Mouse (Mus musculus) right cerebral cortex, postnatal 25 days (tissue): ENCODE data around the gene Ceacam18.
A peak's percentile ranks its signal among the peaks of the same experiment; 100 is the strongest.
"Not testable (repeated sequence)": the region's sequence is repeated elsewhere in the genome, so short reads cannot be mapped to it uniquely, and the experiment has no call there.

Experiments
- DNase-seq: peaks from one replicate; pipeline ENCODE4 v3.0.0; 2022

Ceacam18 gene

DNA sequence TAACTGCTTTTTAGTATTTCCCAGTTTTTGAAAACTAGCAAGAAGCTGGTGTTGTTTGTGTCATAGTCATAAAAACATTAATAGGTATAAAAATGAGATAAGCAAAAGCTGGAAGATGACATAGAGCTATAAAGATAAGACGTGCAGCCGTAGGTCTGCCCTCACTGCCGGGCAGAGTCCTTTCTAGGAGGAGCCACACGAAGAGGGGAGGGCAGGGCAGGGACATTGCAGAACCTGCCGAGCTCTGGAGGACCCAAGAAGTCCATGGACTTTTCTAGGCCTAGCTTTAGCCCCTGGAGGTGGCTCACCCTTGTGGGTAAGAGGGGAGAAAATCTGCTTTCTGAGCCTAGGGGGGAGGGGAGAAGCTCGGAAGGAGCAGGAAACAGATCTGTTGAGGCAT lies at the start of gene Ceacam18:
Gene Ceacam18, plus strand, starts transcription at position 208 of the 400 bp plus-strand sequence.
- no peak for DNase-seq

DNA sequence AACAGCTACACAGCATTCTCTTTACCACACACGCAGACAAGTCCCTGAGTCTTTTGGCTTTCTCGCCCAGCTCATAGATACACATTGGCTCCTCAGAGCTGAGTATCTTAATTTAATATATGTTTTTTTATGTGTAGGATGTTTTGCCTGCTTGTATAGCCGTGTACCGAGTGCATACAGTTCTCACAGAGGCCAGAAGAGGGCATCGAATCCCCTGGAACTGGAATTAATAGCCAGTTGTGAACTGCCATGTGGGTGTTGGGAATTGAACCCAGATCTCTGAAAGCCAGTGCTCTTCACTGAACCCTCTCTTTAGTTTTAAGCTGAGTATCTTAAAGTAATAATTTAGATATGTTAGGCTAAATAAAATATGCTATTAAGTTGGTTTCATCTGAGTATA lies 49.7 kb upstream of the Ceacam18 start:
- no peak for DNase-seq

DNA sequence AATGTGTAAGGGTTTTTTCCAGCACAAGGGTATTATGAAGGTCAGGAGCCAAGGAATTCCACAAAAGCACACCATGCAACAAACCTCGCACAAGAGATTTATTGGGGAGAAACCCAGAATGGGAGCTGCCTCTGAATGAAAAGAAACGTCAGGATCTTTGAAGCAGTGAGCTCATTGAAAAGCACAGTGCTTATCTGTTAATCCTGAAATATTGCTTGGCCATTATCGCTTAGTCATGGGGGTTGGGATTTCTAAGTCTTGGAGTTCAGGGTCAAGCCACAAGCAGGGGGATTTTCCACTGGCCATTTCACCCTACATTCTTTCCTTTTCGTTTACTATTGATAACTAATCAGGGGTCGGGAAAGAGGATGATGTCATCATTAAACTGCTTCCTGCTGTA lies 32.6 kb upstream of the Ceacam18 start:
- DNase-seq, result no peak

DNA sequence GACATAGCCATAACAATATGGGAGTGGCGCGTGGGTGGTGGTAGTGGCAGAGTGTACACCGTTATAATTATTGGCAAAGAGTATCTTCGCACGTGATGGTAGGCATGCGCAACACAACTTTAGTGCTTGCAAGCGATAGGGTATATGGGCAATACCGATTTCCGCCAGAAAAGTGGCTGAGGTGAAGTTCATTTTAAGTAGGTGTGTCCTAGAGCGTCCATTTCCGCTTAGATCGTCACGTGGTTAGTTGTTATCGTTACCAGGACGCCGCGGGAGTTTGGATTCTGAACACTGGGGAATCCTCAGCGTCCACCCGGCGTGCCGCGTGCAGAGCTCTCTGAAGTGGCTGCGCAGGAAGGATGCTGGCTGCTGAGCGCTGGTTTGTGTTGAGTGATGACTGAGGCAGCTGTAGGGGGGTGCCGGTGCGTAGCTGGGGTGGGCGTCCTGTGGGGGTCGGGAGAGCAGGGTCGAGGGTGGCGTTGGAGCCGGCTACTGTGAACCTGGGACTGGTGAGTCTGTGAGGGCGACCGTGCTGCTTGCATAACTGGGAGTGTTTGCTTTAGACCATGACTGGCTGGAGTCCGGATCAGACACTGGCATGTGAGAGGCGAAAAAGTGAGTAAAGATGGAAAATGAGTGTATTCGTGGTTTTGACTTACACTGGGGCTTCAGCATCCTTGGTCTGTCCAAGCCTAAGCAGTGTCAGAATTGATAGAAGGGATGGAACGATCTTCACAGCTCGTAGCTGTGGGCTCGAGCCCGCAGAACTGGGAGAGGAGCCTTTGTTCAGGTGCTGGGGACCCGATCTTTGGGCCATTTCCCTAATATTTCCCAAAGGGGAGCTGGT lies 27.4 kb upstream of the Ceacam18 start, which contains the start of gene Zfp819:
Gene Zfp819, plus strand, starts transcription at position 274 of the 847 bp plus-strand sequence.
- DNase-seq, result peak; percentile 70

DNA sequence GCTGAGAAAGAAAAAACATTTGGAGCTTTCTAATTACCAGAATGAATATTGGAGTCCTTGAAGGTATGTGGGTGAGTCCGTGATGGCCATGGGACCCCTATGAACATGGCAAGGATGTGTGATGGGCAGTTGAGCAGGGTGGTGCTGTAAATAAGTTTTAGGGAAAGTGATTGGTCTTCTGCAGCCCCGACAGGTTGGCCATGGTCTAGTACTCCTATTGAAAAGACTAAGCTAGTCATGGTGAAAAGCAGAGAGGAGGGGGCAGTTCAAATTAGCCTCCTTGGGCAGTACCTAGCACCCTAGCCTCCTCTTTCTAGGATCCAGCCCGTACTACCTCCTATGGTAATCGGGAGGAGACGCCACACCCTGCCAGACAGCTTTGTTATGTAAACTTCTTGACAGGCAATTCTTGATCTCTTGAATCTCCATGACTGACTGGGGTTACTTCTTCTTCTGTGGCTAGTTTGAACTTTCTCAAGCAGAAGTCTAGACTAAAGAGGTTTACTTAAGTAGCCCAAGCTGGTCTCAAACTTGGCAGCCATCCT lies 26.7 kb upstream of the Ceacam18 start:
- no peak for DNase-seq

DNA sequence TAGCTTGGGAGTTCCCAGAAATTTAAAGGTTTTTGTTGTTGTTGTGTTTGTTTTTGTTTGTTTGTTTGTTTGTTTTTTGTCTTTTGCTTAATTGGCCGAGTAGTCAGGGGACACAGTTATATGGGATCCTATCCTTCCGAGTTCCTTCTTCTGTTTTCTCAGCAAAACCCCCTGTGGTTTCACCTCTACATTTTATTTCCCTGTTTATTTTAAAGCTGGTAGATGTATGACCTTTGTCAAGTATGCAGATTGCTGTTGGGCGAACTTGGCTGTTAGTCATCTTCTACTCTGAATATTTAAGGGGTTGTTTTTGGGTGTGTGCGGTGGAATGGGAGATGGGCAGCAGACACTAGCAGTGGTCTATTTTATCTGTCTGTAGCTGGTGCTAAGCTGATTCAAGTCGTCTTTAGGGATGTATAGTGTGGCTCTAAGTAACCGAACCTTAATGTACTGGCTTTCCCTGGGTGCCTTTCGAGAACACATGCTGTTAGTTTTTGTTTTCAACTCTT lies 26.1 kb upstream of the Ceacam18 start:
- DNase-seq, result no peak

DNA sequence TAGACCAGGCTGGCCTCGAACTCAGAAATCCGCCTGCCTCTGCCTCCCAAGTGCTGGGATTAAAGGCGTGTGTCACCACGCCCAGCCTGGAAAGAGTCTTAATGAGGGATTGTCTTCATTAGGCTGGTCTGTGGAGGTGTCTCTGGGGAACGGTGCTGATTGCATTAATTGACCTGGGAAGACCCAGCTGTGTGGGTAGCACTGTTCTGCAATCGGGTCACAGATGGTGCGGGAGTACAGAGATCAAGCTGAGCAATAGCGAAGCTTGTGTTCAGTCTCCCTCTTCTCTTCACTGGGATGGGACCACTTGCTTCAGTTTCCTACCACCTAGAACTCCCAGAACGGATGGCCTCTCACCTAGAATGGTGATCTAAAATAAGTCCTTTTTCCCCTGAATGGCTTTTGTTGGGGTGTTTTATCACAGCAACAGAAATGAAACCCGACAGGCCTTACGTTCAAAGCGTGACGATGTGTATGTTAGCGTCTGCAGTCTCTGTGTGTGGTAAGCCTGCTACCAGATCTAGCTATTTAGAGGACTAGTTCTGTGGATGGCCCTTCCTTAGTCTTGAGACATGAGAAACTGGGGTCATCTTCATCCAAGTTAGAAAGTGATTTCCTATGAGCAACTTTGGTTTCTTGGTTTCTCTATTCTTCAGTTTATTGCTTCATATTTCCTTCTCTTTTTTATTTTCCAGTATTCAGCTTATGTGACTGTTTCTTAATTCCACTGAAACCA lies 20.5 kb upstream of the Ceacam18 start:
- DNase-seq, result no peak

DNA sequence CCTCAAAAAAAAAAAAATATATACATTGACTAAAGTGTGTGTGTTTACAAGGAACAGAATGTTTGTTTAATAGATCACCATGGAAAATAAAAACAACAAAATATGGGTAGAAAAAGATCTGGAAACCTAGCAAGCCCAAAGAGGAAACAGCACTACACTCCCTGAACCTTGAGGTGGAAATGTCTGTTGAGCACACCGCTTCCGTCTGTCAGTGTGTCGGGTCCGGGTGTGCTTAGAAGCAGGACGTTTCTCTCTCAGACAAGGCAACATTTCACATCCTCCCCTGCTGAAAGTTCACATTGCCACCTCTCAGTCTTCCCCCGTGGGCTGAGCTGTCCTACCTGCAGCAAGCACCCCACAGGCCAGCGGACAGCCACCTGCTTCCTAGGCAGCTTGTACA lies 11.6 kb upstream of the Ceacam18 start:
- no peak for DNase-seq

DNA sequence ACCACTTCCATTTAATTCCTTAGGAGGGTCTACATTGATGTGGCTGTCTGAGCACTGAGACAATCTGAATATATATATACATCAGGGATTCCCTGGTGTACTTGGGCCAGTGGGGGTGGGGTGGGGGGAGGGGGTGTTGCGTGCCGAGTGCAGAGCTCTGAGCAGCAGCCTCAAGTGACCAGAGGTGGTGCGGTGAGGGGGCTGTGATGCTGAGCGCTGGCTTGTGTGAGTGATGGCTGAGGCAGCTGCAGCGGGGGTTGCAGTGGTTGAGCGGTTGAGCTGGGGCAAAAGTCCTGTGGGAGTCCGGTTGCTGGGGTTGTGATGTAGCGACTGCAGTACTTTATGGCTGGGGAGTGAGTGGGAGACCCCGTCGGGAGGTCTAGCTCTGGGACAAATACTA lies 10.7 kb upstream of the Ceacam18 start:
- no peak for DNase-seq

DNA sequence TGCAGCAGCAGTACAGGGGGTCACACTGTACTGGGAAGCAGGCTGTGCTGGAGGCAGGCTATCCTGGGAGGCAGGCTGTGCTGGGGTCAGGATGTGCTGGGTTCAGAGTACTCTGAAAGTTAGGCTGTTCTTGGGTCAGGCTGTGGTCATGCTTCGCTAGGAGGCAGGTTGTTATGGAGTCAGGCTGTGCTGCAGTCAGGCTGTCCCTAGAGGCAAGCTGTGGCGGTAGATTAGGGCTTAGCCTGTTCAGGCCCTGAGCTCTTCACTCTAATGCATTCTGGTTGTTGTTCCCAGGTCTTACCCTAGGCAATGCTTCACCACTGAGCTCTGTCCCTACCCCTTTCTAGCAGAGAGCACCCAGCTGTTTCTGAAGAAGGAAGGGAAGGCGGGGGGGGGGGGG lies 9.4 kb upstream of the Ceacam18 start:
- no peak for DNase-seq

DNA sequence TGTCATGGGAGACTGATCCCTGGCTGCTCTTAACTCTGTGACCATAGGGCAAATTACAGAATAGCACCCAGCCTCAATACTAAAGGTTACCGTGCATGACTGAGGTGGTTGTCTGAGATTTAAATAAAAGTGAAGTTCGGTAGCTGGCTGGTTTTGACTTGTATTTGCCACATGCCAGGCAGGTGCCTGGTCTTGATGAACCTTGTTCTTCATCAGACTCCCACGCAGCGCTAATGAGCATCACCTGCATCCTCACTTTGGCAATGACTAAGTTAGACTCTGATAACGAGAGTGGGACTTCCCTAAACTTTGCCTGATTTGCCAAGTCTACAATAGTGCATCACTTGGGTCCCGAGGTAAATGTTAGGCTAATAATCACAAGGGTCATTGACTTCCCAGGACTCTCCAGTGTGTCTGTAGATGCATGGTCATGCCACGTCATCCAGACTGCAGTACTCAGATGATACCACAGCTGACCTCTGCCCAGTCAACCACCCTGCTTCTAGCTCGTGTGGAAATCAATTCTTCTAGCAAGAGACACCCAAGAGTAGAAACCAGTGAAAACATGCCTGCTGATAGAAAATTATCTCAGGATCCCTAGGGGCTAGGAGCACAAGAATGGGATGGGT lies 8.6 kb upstream of the Ceacam18 start:
- no peak for DNase-seq

DNA sequence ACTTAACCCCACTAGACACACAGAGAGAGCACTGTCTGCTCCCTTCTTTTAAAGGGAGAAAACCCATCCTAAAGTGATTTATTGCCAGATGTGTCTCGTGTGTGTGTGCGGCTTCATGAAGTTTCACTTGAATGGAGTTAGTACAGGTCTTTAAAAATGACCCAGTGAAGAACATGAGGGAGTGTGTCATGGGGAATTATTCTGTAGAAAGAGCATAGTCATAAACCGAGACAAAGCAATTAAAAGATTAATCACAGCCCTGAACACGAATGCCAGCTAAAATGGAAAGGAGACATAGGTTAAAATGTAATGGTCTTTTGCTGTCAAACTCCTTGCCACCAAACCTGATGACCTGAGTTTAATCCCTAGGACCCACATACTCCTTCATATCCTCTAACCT lies 567 bp upstream of the Ceacam18 start:
- no peak for DNase-seq

DNA sequence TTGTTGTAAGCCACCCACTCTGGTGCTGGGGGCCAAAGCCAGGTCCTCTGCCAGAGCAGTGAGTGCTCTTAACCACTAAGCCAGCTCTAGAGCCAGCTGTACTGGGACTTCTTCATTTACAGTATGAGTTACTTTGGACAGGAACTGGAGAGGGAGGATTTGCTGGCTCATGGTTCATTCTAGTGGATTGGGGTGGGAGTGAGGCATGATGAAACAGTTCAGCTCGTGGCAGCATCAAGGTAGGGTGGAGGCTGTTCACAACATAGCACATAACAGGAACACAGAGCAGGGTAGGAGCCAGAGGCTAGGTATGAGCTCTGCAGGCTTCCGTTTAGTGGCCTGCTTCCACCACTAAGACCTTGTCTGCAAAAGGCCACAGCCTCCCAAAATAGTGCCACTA lies 1.7 kb downstream of the Ceacam18 start:
- no peak for DNase-seq

DNA sequence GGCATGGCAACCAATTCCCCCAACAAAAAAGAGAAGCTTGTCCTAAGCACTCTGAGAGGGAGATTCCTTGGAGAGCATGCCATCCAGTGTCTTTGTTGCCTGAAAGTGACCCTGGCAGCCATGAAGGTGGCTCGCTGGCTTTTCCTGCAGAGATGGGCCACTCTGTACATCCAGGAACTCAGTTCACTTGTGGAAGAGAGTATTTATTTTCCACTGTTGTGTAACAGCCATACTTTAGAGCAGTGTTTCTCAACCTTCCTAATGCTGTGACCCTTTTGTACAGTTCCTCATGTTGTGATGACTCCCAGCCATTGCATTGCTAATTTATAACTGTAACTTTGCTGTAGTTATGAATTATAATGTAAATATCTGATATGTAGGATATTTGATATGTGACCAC lies 2.6 kb downstream of the Ceacam18 start:
- no peak for DNase-seq

DNA sequence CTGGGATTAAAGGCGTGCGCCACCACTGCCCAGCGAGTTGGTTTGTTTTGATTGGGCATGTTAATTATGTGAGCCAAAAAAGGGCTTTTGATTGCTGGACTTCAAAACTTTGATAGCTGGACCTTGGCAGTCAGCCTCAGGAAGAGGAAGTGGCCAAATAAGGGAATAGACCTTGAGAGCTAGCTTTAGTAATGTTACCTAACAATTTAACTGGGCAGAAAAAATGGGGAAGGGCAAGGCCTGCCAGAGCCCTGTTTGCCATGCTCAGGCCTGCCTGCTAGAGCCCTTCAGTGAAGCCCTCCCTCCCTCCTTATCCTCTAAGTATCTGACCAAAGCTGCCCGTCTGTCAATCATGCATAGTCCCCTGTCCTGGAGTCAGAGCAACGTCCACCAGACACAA lies 8.1 kb downstream of the Ceacam18 start:
- no peak for DNase-seq

DNA sequence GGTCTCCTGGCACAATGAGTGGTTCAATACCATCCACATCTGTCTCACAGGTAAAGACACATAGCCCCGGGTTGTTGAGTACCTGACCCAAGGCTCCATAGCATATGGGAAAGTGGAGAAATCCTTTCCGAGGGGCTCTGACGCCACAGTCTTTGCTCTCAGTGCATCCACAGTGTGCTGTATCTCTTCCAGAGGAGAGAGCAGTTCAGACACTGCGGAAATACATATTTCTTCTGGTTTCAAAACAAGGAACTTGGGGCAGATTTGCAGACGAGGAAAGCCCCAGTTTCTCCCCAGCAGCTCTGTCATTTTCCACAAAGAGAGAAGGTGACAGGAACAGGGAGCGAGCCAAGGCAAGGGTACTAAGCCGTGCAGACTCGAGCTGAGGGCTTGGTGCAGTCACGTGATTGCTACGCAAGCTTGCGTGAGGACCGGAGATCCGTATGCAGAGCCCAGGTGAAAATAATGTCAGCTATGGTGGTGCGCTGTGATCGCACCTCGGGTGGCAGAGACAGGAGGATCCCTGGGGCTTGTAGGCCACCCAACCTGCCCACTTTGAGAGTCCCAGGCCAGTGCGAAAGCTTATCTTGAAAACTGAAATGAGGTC lies 8.6 kb downstream of the Ceacam18 start:
- no peak for DNase-seq

DNA sequence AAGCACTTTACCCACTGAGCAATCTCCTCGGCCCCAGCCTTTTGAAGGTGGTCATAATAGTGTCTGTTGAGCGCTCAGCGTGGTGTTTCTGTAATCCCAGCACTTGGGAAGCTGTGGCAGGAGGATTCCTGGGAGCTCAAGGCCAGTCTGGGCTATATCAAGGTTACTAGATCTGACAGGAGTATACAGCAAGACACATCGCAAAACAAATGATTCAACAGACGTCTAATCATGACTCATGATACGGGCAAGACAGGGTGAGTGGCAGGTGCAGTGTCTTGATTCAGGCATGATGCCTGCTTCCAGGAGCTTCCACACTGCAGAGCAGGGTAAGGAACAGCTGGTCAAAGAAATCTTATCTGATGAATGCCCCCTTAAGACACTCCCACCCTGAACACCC lies 18.2 kb downstream of the Ceacam18 start:
- no peak for DNase-seq

DNA sequence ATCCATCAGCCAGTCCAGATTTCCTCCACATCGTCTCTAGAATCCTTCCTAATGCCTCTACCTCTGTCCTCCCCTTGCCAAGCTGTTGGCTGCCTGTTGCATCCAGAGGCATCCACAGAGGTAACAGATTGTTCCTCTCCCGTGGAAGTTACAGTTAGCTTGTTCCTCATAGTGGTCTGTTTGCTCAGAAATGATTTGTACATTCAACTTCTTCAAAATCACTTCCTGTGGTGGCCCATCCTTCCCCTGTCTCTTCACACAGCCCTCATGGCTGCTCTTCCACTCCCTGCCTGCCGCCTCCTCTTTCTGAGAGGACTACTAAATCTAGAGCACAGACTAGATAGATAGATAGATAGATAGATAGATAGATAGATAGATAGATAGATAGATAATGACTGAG lies 20.0 kb downstream of the Ceacam18 start:
- no peak for DNase-seq

DNA sequence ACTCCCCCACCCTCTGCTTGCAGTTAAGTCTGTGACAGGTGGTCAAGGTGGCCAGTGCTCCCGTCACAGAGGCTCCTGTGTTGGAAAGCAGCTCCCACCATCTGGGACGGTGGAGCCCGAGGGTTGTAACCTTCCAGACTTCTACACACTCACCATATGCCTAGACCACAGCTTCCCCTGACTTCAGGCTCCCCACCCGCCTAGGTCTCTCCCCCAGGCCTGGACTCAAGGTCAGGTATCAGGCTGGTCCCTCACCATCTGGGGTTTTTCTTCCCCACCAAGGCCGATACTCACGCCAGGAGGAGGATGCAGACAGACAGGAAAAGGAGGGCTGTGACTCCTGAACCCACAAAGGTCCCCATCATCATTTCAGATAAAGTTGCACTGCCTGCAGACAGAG lies 21.7 kb downstream of the Ceacam18 start:
- DNase-seq, result no peak

DNA sequence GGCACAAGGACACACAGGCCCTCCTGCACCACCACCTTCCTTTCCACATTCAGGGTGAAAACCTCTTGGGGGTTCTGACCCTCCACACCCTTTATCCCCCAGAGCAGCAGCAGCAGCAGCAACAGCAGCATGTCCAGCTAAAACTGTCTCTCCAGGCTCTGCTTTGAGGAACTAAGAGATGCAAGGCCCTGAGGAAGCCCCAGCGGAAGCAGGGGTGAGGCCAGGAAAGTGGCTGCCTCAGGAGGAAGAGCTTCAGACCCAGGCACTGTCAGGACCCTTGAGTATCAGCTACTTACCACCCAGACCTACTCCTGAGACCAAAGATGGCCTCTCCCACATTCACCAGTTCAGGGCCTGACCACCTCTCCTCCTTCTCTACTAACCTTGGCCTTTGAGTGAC lies 25.5 kb downstream of the Ceacam18 start, which contains the start of gene Siglece:
Gene Siglece, minus strand, starts transcription at position 160 of the 400 bp plus-strand sequence.
- no peak for DNase-seq

DNA sequence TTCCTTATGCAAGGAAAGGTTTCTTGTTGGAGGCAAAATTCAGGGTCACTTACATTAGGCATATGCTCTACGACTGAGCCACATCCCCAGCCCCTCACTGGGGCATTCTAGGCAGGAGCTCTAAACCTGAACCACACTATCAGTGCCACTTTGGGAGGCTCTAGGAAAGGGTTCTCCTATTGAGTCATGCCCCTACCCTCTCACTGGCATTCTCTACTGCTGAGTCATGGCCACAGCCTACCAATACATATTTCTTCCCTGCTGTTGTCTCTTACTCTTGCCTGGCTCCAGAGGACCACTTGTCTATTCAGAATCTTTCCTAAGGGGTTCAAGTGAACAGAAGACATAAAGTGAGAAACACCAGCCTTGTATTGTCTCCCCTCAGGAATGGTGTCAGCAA lies 28.3 kb downstream of the Ceacam18 start:
- DNase-seq, result no peak

DNA sequence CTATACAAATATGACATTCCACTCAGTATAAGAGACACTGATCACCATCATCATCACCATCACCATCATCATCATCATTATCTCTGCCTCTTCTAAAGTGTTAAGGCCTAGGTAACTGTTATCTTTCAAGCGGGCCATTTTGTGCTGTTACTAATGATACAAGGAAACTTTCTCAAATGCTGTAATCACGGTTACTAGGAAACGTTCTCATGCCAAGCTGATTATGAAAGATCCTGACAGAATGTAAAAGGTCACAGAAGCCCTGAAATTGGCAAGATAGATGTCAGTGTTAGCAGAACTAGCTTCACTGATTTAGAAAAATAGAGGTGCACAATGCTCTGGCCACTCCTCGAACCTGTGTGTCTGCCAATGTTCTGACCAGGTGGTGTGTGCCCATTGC lies 32.7 kb downstream of the Ceacam18 start:
- not testable (repeated sequence) for DNase-seq

DNA sequence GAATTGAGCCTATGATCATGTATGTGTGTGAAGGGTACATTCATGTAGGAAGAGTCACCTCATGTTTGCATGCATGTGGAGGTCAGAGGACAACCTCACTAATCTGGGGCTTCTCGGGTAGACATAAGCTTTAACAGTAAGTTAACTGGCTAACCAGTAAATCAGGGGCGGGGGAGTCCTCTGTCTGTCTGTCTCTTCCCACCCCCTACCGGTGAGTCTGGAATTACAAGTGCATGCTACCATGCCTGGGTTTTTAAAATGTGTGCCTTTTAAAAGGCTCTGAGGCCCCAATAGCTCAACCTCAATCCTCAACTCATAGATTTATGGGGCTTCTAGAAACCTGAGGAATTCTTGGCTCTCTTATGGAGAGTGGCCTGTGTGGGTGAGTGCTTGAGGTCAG lies 34.1 kb downstream of the Ceacam18 start:
- DNase-seq, result no peak
